Mouse (Mus musculus) neutrophil, adult 65 days (primary cell): Measurements from ENCODE around the gene Dbndd1. TPM values are rescaled to one million over a fixed set of nuclear protein-coding genes. Genes with fewer than 3 reads are reported as not detected.

Source experiments
- total RNA-seq: library from RNA; stranded (reverse); gene quantifications from 2 replicates; pipeline ENCODE4 v1.2.4, GENCODE M21; 2023

Dbndd1 gene
- total RNA-seq = not detected in 2 replicates

DNA sequence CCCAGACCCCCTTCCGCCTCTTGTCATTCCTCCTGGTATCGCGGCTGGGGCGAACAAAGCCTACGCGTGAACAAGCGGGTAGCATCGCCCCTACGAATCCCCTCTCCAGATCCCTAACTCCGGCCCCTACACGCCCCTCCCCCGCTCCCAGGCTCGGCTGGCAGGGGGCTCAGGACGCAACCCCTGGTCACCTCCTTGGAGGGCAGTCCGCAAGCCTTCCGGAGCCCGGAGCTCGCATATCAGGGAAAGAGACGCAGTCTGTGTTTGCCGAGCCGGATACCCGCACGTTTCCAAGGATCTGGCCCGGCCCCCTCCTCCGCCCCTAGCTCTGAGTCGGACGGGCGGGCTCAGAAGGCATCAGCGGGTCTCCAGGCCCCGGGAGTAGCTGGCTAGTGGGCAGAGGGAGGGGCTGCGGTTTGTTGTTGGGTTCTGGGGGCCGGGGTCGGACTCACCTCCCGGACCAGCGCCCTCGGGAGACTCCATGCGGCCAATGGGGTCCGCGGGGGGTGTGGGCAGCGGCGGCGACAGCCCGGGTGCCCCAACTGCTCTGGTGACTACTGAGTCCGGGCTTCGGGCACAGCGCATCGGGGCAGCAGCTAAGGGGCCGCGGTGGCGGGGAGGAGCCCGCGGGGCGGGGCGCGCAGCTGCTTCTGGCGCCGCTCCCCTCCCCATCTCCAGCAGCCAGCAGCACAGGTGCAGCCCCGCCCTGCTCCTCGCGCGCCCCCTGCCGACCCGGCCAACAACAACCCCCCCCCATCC is at the start of gene Dbndd1:
Gene Dbndd1 (minus strand): TSS at position 683 of the 759 bp plus-strand sequence.

DNA sequence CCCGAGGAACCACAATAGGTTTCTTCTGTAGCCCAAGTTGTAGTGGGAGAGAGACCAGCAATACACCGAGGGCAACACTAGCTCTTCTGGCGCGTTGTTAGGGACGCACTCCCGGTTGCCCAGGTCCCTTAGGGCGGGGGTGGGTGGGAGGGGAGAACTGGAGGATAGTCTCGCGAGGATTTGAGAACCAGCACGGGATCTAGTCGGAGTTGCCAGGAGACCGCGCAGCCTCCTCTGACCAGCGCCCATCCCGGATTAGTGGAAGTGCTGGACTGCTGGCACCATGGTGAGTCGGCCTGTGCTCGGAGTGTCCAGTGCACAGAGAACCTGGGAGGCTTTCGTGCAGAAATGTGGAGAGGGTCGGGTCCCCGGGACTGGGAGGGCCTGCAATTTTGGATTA is 3.4 kb upstream of the Dbndd1 start, which contains the start of gene Gas8:
Gene Gas8 (plus strand): TSS at position 168 of the 400 bp plus-strand sequence.

DNA sequence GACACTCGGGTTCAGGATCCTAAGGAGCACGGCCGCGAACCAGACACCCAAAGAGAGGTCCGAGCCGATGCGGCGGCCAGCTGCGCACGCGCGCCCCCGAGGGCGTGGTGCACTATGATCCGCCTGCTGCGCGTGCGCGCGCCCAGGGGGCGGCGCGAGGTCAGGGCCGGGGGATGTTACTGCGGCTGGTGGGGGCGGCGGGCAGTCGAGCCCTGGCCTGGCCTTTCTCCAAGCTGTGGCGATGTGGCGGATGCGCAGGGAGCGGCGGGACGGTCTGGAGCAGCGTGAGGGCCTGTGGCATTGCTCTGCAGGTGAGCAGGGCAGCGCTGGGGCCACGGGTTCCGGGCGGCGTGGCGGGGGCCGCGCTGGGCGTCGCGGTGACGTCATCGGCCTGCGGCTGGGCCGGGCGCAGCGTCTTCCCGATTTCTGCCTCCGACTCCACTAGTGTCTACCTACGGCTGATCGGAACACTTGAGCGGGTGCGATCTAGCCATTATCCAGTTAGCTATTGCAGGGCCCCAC is 37.5 kb downstream of the Dbndd1 start, which contains the start of gene Afg3l1:
Gene Afg3l1 (plus strand): TSS at position 167 of the 522 bp plus-strand sequence.

Other genes with a start within 250 kb of the Dbndd1 start
- gene Fanca, start 196.9 kb downstream of the Dbndd1 start, total RNA-seq = 32.1 and 42.0 TPM in 2 replicates
- 0.22 and 0.29 TPM in 2 replicates for gene Spire2, start 182.8 kb downstream of the Dbndd1 start, total RNA-seq
- 122 and 140 TPM in 2 replicates for gene Tcf25, start 141.7 kb downstream of the Dbndd1 start, total RNA-seq
- gene Mc1r, start 108.4 kb downstream of the Dbndd1 start, total RNA-seq = not detected in 2 replicates
- 0.92 TPM in 1 of 2 replicates, not detected in the other for gene Tubb3, start 104.0 kb downstream of the Dbndd1 start, total RNA-seq
- gene Def8, start 91.9 kb downstream of the Dbndd1 start, total RNA-seq = 35.6 and 35.7 TPM in 2 replicates
- 40.1 and 56.2 TPM in 2 replicates for gene Afg3l1, start 37.6 kb downstream of the Dbndd1 start, total RNA-seq
- gene Gas8, start 3.4 kb upstream of the Dbndd1 start, total RNA-seq = 1.2 and 1.3 TPM in 2 replicates
- gene Rhou, start 138.5 kb upstream of the Dbndd1 start, total RNA-seq = 43.5 and 45.4 TPM in 2 replicates